Mouse (Mus musculus): ENCODE results near the gene Ugt1a6a.

DNA sequence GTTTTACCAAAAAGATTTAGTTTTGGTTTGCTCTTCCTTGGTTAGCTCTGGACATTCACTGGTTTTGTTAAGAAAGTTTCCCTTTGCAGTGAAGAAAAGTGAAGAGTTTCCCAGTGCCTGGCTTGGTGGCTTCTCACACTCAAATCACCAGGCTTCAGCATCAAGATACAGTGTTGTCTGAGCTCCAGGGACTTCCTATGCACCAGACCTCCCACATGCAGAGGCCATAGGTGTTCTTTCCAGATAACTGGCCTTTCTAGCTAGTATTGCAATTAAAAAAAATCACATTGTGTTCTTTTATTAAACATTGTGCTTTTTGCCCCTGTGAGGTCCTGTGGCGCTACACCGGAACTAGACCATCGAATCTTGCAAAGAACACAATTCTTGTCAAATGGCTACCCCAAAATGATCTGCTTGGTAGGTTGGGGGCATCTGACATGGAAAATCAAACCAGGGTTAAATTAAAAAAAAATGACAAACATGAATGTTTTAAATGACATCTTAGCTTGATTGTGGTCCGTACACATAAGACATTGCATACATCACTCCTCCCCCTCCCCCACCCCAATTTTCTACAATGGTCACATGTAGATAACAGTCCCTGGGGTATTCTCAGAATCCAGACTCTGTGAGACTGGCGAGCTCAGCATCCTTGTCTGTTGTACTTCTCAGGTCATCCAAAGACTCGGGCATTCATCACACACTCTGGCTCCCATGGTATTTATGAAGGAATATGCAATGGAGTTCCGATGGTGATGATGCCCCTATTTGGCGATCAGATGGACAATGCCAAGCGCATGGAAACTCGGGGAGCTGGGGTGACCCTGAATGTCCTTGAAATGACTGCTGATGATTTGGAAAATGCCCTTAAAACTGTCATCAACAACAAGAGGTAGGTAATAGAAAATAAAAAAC lies 81.1 kb downstream of the Ugt1a6a start:
- TF ChIP-seq CTCF (IDR thresholded peaks at IDR 0.05; ENCODE audit: borderline replicate concordance, insufficient read depth, low read length) (no peak), POLR2A (IDR thresholded peaks at IDR 0.05; ENCODE audit: low read depth, low read length) (no peak)
